In the genomic region with DNA sequence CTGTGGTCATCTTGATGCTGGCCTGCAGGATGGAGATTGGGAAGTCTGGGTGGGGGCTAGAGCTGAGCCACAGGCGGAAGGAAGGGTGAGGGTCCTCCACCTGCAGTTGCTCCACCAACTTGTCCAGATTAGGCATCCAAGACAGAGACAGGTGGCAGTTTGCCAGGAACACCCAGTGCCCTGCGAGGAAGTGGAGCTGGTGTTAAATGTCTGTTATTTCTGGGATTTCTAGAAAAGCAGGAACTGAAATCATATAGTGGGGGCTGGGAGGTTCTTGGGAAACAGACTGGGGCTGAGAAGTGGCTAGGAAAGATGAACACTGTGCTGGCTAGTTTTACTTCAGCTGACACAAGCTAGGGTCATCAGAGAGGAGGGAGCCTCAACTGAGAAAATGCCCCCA, we compare ENCODE assay signal across 9 mouse cellular contexts. TPM values are rescaled to one million over a fixed set of nuclear protein-coding genes. Genes with fewer than 3 reads are reported as not detected.
DNase-seq lines count a peak whose midpoint lies in the region; ATAC-seq lines count a peak whose summit lies in the region.
"Had no signal": no experiment of that assay in that cellular context is flagged by ENCODE, and none has a peak within 500 bp of the region (broad histone marks: within the 10 kb centered on the region; RNA-seq: fewer than 3 reads in every experiment).

No protein-coding gene starts in this region.

- no peak overlapping the region for H3K4me3 ChIP-seq in embryonic facial prominence, embryonic 12.5 days
- no peak overlapping the region for H3K4me3 ChIP-seq in embryonic facial prominence, embryonic 10.5 days
- no peak overlapping the region for H3K4me3 ChIP-seq in lung, embryonic 15.5 days
- no peak overlapping the region for H3K4me3 ChIP-seq in heart, embryonic 13.5 days
- H3K4me3 ChIP-seq: midbrain, embryonic 13.5 days had no signal

- H3K36me3 ChIP-seq in embryonic facial prominence, embryonic 12.5 days = no peaks in the 10 kb centered on the region
- H3K36me3 ChIP-seq in embryonic facial prominence, embryonic 10.5 days (replicated peaks) = no peaks in the 10 kb centered on the region
- no peaks in the 10 kb centered on the region for H3K36me3 ChIP-seq in lung, embryonic 15.5 days
- H3K36me3 ChIP-seq in heart, embryonic 13.5 days = no peaks in the 10 kb centered on the region
- H3K36me3 ChIP-seq: midbrain, embryonic 13.5 days had no signal

- H3K4me1 ChIP-seq in embryonic facial prominence, embryonic 12.5 days = peaks cover 16% of the 10 kb centered on the region
- peaks cover 24% of the 10 kb centered on the region for H3K4me1 ChIP-seq in embryonic facial prominence, embryonic 10.5 days
- H3K4me1 ChIP-seq in lung, embryonic 15.5 days = peaks cover 20% of the 10 kb centered on the region
- H3K4me1 ChIP-seq in heart, embryonic 13.5 days = peaks cover 12% of the 10 kb centered on the region

- no peaks in the 10 kb centered on the region for H3K27me3 ChIP-seq in embryonic facial prominence, embryonic 12.5 days
- peaks cover 7% of the 10 kb centered on the region for H3K27me3 ChIP-seq in embryonic facial prominence, embryonic 10.5 days (replicated peaks; ENCODE audit: low read depth, poor library complexity, severe bottlenecking)
- no peaks in the 10 kb centered on the region for H3K27me3 ChIP-seq in lung, embryonic 15.5 days
- peaks cover 6% of the 10 kb centered on the region; the same call in 1 of the 2 replicates for H3K27me3 ChIP-seq in heart, embryonic 13.5 days (replicated peaks)
- H3K27me3 ChIP-seq: midbrain, embryonic 13.5 days had no signal

- DNase-seq in embryonic facial prominence, embryonic 10.5 days (ENCODE audit: low spot score) = no peak
- no peak for DNase-seq in lung, postnatal 4 days
- no peak for DNase-seq in thymus, postnatal 14 days
- DNase-seq in spleen, postnatal 14 days (ENCODE audit: low spot score in 2 of 2) = no peak

- 49% methylated on average over 2 of the region's 2 CpGs for WGBS in embryonic facial prominence, embryonic 12.5 days
- 60% methylated on average over 2 of the region's 2 CpGs for WGBS in embryonic facial prominence, embryonic 10.5 days
- WGBS in lung, embryonic 15.5 days = 13% methylated on average over 2 of the region's 2 CpGs
- 21% methylated on average over 2 of the region's 2 CpGs for WGBS in heart, embryonic 13.5 days

- H3K4me2 ChIP-seq in embryonic facial prominence, embryonic 12.5 days (replicated peaks) = no peak overlapping the region
- H3K4me2 ChIP-seq in lung, embryonic 15.5 days = no peak overlapping the region
- H3K4me2 ChIP-seq in heart, embryonic 13.5 days = no peak overlapping the region
- H3K4me2 ChIP-seq: midbrain, embryonic 13.5 days had no signal

- H3K9ac ChIP-seq in embryonic facial prominence, embryonic 12.5 days = no peak overlapping the region
- H3K9ac ChIP-seq in lung, embryonic 15.5 days = 0 out of 2 replicates have a peak overlapping the region, but pooled peaks have one; percentile 6
- peak overlapping the region; percentile 38; the same call in 1 of the 2 replicates for H3K9ac ChIP-seq in heart, embryonic 13.5 days
- H3K9ac ChIP-seq: midbrain, embryonic 13.5 days had no signal

- no peak for ATAC-seq in embryonic facial prominence, embryonic 12.5 days (ENCODE audit: insufficient number of reproducible peaks, insufficient read depth, low FRiP score, low TSS enrichment)
- ATAC-seq in lung, embryonic 15.5 days (ENCODE audit: borderline replicate concordance, extremely low read depth, low FRiP score, low TSS enrichment) = no peak
- no peak for ATAC-seq in heart, embryonic 13.5 days (ENCODE audit: extremely low read depth, insufficient number of reproducible peaks, low FRiP score, low TSS enrichment)
- ATAC-seq in megakaryocyte, adult 5-6 weeks (ENCODE audit: poor library complexity, severe bottlenecking) = peak; percentile 61
- ATAC-seq: midbrain, embryonic 13.5 days had no signal

- H3K27ac ChIP-seq in embryonic facial prominence, embryonic 12.5 days = peak overlapping the region; percentile 50; the same call in 1 of the 2 replicates
- no peak overlapping the region for H3K27ac ChIP-seq in embryonic facial prominence, embryonic 10.5 days (replicated peaks)
- H3K27ac ChIP-seq in lung, embryonic 15.5 days = peak overlapping the region; percentile 46
- H3K27ac ChIP-seq in heart, embryonic 13.5 days (replicated peaks) = no peak overlapping the region
- H3K27ac ChIP-seq: midbrain, embryonic 13.5 days had no signal

- H3K9me3 ChIP-seq in embryonic facial prominence, embryonic 12.5 days = no peaks in the 10 kb centered on the region
- no peaks in the 10 kb centered on the region for H3K9me3 ChIP-seq in embryonic facial prominence, embryonic 10.5 days
- H3K9me3 ChIP-seq in lung, embryonic 15.5 days = no peaks in the 10 kb centered on the region
- no peaks in the 10 kb centered on the region for H3K9me3 ChIP-seq in heart, embryonic 13.5 days
- H3K9me3 ChIP-seq: midbrain, embryonic 13.5 days had no signal

RNA-seq across cellular contexts. Expression of a gene that starts 15.8 kb away (rescaled TPM):
- 42.3 and 43.4 TPM in 2 replicates for polyA plus RNA-seq in embryonic facial prominence, embryonic 12.5 days (2016; fragmentation: Nextera tagmentation; extraction: Ambion mirVana)
- polyA plus RNA-seq in embryonic facial prominence, embryonic 10.5 days (2016; fragmentation: Nextera tagmentation; extraction: Ambion mirVana) = 39.8 and 39.9 TPM in 2 replicates
- polyA plus RNA-seq in lung, embryonic 15.5 days (2015; fragmentation: Nextera tagmentation; extraction: Ambion mirVana) = 22.7 and 23.4 TPM in 2 replicates
- 20.9 and 21.6 TPM in 2 replicates for polyA plus RNA-seq in heart, embryonic 13.5 days (2015; fragmentation: Nextera tagmentation; extraction: Ambion mirVana)
- 27.1 and 29.0 TPM in 2 replicates for total RNA-seq in megakaryocyte, adult 5-6 weeks (2015)
- 5.0 and 6.7 TPM in 2 replicates for total RNA-seq in megakaryocyte, adult 5-6 weeks (2017)

RNA-seq across cellular contexts. Expression of a gene that starts 31.3 kb away (rescaled TPM):
- polyA plus RNA-seq in embryonic facial prominence, embryonic 12.5 days (2016; fragmentation: Nextera tagmentation; extraction: Ambion mirVana) = 18.1 and 21.3 TPM in 2 replicates
- polyA plus RNA-seq in embryonic facial prominence, embryonic 10.5 days (2016; fragmentation: Nextera tagmentation; extraction: Ambion mirVana) = 19.8 and 23.1 TPM in 2 replicates
- 46.7 and 49.8 TPM in 2 replicates for polyA plus RNA-seq in lung, embryonic 15.5 days (2015; fragmentation: Nextera tagmentation; extraction: Ambion mirVana)
- 40.0 and 40.5 TPM in 2 replicates for polyA plus RNA-seq in heart, embryonic 13.5 days (2015; fragmentation: Nextera tagmentation; extraction: Ambion mirVana)
- 0.14 TPM in 1 of 2 replicates, not detected in the other for total RNA-seq in megakaryocyte, adult 5-6 weeks (2015)
- 0.18 TPM in 1 of 2 replicates, not detected in the other for total RNA-seq in megakaryocyte, adult 5-6 weeks (2017)

RNA-seq across cellular contexts. Expression of a gene that starts 33.9 kb away (rescaled TPM):
- 44.6 and 50.0 TPM in 2 replicates for polyA plus RNA-seq in embryonic facial prominence, embryonic 12.5 days (2016; fragmentation: Nextera tagmentation; extraction: Ambion mirVana)
- 49.3 and 50.2 TPM in 2 replicates for polyA plus RNA-seq in embryonic facial prominence, embryonic 10.5 days (2016; fragmentation: Nextera tagmentation; extraction: Ambion mirVana)
- polyA plus RNA-seq in lung, embryonic 15.5 days (2015; fragmentation: Nextera tagmentation; extraction: Ambion mirVana) = 28.4 and 31.5 TPM in 2 replicates
- polyA plus RNA-seq in heart, embryonic 13.5 days (2015; fragmentation: Nextera tagmentation; extraction: Ambion mirVana) = 21.2 and 21.5 TPM in 2 replicates
- total RNA-seq in megakaryocyte, adult 5-6 weeks (2015) = 11.6 and 15.3 TPM in 2 replicates
- total RNA-seq in megakaryocyte, adult 5-6 weeks (2017) = 24.0 and 28.1 TPM in 2 replicates

RNA-seq across cellular contexts. Expression of a gene that starts 34.0 kb away (rescaled TPM):
- 126 and 129 TPM in 2 replicates for polyA plus RNA-seq in embryonic facial prominence, embryonic 12.5 days (2016; fragmentation: Nextera tagmentation; extraction: Ambion mirVana)
- 136 and 137 TPM in 2 replicates for polyA plus RNA-seq in embryonic facial prominence, embryonic 10.5 days (2016; fragmentation: Nextera tagmentation; extraction: Ambion mirVana)
- polyA plus RNA-seq in lung, embryonic 15.5 days (2015; fragmentation: Nextera tagmentation; extraction: Ambion mirVana) = 151 and 168 TPM in 2 replicates
- 135 and 139 TPM in 2 replicates for polyA plus RNA-seq in heart, embryonic 13.5 days (2015; fragmentation: Nextera tagmentation; extraction: Ambion mirVana)
- 90.6 and 105 TPM in 2 replicates for total RNA-seq in megakaryocyte, adult 5-6 weeks (2015)
- total RNA-seq in megakaryocyte, adult 5-6 weeks (2017) = 147 and 161 TPM in 2 replicates

Comparison
In these comparisons a context has a peak if more than half of its experiments do, and no peak if none do; other contexts are left out.
1. H3K27ac ChIP-seq: peak in embryonic facial prominence, embryonic 12.5 days (single experiment) and lung, embryonic 15.5 days (single experiment); none in embryonic facial prominence, embryonic 10.5 days (single experiment) and heart, embryonic 13.5 days (single experiment).